Mouse (Mus musculus) urinary bladder, adult 18-20 months (tissue): Measurements from ENCODE around the gene Ttk.
A peak's percentile ranks its signal among the peaks of the same experiment; 100 is the strongest.

Source experiments
- DNase-seq, 2 experiments: peaks; one replicate each; pipeline ENCODE4 v3.0.0; 2022; ENCODE audit warnings: low spot score in 2 of 2, mixed read lengths in 2 of 2

The Ttk gene

GRCm38 (mm10) chr9:83833811-83834747 lies at the start of gene Ttk:
Gene Ttk, plus strand, starts transcription at chr9:83834689.
- peak; percentile 84 to 86 for DNase-seq

- DNase-seq, result no peak
Measured at GRCm38 (mm10) chr9:83785501-83785900, 49.0 kb upstream of the Ttk start.

- DNase-seq, result no peak
Measured at GRCm38 (mm10) chr9:83789326-83789725, 45.2 kb upstream of the Ttk start.

GRCm38 (mm10) chr9:83796875-83797274 lies 37.6 kb upstream of the Ttk start:
- no peak for DNase-seq

- DNase-seq, result no peak
Measured at GRCm38 (mm10) chr9:83797898-83798297, 36.6 kb upstream of the Ttk start.

GRCm38 (mm10) chr9:83804341-83804740 lies 30.1 kb upstream of the Ttk start:
- DNase-seq, result no peak

GRCm38 (mm10) chr9:83805164-83805976 lies 29.1 kb upstream of the Ttk start:
- DNase-seq, result peak in 1 of 2 experiments; percentile 10

- peak; percentile 39 to 50 for DNase-seq
Measured at GRCm38 (mm10) chr9:83805977-83806815, 28.3 kb upstream of the Ttk start, which contains the start of gene Elovl4. Gene Elovl4, minus strand, starts transcription at chr9:83806277.

- peak in 1 of 2 experiments; percentile 14 for DNase-seq
Measured at GRCm38 (mm10) chr9:83807562-83807961, 26.9 kb upstream of the Ttk start.

GRCm38 (mm10) chr9:83819188-83819587 lies 15.3 kb upstream of the Ttk start:
- no peak for DNase-seq

- DNase-seq, result no peak
Measured at GRCm38 (mm10) chr9:83820976-83821375, 13.5 kb upstream of the Ttk start.

- no peak for DNase-seq
Measured at GRCm38 (mm10) chr9:83822925-83823324, 11.6 kb upstream of the Ttk start.

GRCm38 (mm10) chr9:83829896-83830295 lies 4.6 kb upstream of the Ttk start:
- DNase-seq, result no peak

- no peak for DNase-seq
Measured at GRCm38 (mm10) chr9:83831152-83831551, 3.3 kb upstream of the Ttk start.

- no peak for DNase-seq
Measured at GRCm38 (mm10) chr9:83834748-83835313, 342 bp downstream of the Ttk start.

GRCm38 (mm10) chr9:83852464-83852863 lies 18.0 kb downstream of the Ttk start:
- no peak for DNase-seq

GRCm38 (mm10) chr9:83865165-83865564 lies 30.7 kb downstream of the Ttk start:
- DNase-seq, result no peak

- peak; percentile 67 to 81 for DNase-seq
Measured at GRCm38 (mm10) chr9:83882191-83882590, 47.7 kb downstream of the Ttk start.

GRCm38 (mm10) chr9:83886149-83886548 lies 51.7 kb downstream of the Ttk start:
- DNase-seq, result no peak

- no peak for DNase-seq
Measured at GRCm38 (mm10) chr9:83888214-83888613, 53.7 kb downstream of the Ttk start.

- no peak for DNase-seq
Measured at GRCm38 (mm10) chr9:83893073-83893472, 58.6 kb downstream of the Ttk start.
